Mouse (Mus musculus): ENCODE results near the gene Ndrg3. TPM values are rescaled to one million over a fixed set of nuclear protein-coding genes. Genes with fewer than 3 reads are reported as not detected.
A peak's percentile ranks its signal among the peaks of the same experiment; 100 is the strongest.

Ndrg3 gene
- polyA plus RNA-seq, 1 experiment from 2014 or later: 40.3 TPM

DNA sequence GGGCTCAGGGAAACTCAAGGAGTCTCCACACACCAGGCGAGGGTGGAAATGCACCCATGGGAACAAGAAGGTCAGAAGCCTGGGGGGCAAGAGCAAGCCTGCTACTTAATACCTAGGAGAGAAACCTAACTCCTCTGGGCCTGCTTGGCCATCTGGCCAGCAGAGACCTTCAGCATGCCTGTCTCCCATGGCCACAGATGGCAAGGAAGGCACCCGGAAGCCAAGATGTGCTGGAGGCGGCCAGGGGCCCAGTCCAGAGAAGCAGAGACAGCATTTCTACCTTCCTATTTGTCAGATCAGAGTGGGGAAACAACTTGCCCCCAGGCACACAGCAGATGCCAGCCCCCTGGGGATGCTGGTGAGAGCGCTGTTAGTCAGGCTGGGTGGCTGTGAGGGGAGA, 36.4 kb upstream of the Ndrg3 start:
- no peaks in the 10 kb centered on the region for H3K27me3 ChIP-seq (ENCODE audit: control insufficient read depth, insufficient read depth, low read length)
- DNase-seq (ENCODE audit: low spot score): no peak
- H3K27ac ChIP-seq (replicated peaks; ENCODE audit: low read depth, low read length): no peak overlapping the region
- peaks cover 63% of the 10 kb centered on the region for H3K36me3 ChIP-seq (ENCODE audit: control insufficient read depth, insufficient read depth, low read length)
- H3K9ac ChIP-seq (ENCODE audit: low read length): no peak overlapping the region
- H3K4me2 ChIP-seq (ENCODE audit: low read depth, severe bottlenecking): no peak overlapping the region
- ATAC-seq (ENCODE audit: insufficient number of reproducible peaks, low FRiP score, low TSS enrichment, low read depth): no peak
- WGBS: 93% methylated on average over 4 of the region's 4 CpGs
- no peaks in the 10 kb centered on the region for H3K4me1 ChIP-seq (ENCODE audit: control insufficient read depth, insufficient read depth, low read length)
- H3K4me3 ChIP-seq (ENCODE audit: low read depth, low read length): no peak overlapping the region
- H3K9me3 ChIP-seq (ENCODE audit: control insufficient read depth, low read length): no peaks in the 10 kb centered on the region; the same call in 1 of the 2 replicates

DNA sequence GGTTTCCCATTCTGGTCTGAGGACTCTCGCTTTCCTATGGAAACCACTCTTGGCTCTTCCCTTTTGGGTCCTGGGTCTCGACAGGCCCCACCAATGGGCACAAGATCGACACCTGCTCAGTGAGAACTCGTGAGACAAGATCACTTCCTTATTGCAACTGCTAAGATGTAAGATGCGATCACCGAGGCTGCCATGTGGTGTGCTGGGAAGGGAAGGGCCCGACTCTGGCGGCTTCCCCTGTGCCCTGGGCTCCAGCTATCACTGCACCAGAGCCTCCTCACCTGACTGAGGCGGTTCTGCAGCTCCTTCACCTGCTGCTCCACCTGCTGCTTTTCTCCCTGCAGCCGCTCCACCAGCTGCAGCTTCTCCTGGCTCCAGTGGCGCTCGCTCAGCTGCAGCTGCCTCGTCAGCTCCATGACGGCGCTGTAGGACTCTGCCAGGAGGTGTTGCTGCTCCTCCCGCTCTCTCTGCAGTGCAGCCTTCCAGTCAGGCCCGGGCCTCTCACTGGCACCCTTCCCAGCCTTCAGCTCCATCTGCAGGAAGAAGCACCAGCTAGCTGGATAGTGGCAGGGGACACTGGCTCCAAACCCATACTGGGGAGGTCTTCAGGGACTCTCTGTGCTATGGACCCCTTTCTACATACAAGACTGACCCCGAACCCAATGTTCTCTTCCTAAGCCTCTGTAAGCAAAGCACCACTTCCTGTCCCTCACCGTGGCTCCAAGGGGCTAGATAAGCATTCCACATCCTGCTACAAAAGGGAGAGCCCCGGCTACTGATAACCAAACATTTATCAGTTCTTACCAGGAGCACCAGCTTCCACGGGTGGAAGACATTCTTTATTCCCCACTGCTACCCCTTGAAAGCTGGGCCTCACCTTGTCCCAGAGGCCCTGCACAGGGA, 35.5 kb upstream of the Ndrg3 start:
- Histone ChIP-seq H3K36me3 (ENCODE audit: control insufficient read depth, insufficient read depth, low read length) (peaks cover 70% of the 10 kb centered on the region), H3K27me3 (ENCODE audit: control insufficient read depth, insufficient read depth, low read length) (no peaks in the 10 kb centered on the region), H3K9me3 (ENCODE audit: control insufficient read depth, low read length) (no peaks in the 10 kb centered on the region; the same call in 1 of the 2 replicates), H3K4me1 (ENCODE audit: control insufficient read depth, insufficient read depth, low read length) (no peaks in the 10 kb centered on the region), H3K4me3 (ENCODE audit: low read depth, low read length) (no peak overlapping the region), H3K27ac (replicated peaks; ENCODE audit: low read depth, low read length) (no peak overlapping the region), H3K4me2 (ENCODE audit: low read depth, severe bottlenecking) (no peak overlapping the region), H3K9ac (ENCODE audit: low read length) (no peak overlapping the region)
- no peak for ATAC-seq (ENCODE audit: insufficient number of reproducible peaks, low FRiP score, low TSS enrichment, low read depth)
- DNase-seq (ENCODE audit: low spot score): no peak
- WGBS: 91% methylated on average over 21 of the region's 21 CpGs

DNA sequence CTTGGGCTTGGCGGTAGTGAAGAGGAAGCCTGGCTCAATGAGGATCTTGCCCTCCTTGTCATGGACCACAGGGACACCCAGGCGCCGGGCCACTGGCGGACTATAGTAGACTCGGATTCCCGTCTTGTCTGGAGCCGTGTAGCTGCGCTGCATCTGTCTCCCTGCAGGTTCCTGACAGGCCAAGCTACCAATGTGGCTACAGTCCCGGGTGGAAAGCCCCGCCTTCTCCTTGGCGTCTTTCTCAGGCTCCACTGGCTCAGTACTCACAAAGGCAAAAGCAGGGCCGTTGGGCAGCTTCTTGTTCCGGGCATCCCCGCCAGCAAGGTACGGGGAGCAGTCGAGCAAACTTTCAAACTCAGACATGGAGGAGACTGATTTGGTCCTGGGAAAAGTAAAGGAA, 29.3 kb upstream of the Ndrg3 start:
- Histone ChIP-seq H3K9ac (ENCODE audit: low read length) (no peak overlapping the region), H3K4me1 (ENCODE audit: control insufficient read depth, insufficient read depth, low read length) (no peaks in the 10 kb centered on the region), H3K36me3 (ENCODE audit: control insufficient read depth, insufficient read depth, low read length) (peaks cover 70% of the 10 kb centered on the region), H3K9me3 (ENCODE audit: control insufficient read depth, low read length) (no peaks in the 10 kb centered on the region; the same call in 1 of the 2 replicates), H3K27me3 (ENCODE audit: control insufficient read depth, insufficient read depth, low read length) (no peaks in the 10 kb centered on the region), H3K27ac (replicated peaks; ENCODE audit: low read depth, low read length) (no peak overlapping the region), H3K4me3 (ENCODE audit: low read depth, low read length) (no peak overlapping the region), H3K4me2 (ENCODE audit: low read depth, severe bottlenecking) (no peak overlapping the region)
- DNase-seq (ENCODE audit: low spot score) (no peak), ATAC-seq (ENCODE audit: insufficient number of reproducible peaks, low FRiP score, low TSS enrichment, low read depth) (no peak)
- WGBS: 93% methylated on average over 16 of the region's 16 CpGs

DNA sequence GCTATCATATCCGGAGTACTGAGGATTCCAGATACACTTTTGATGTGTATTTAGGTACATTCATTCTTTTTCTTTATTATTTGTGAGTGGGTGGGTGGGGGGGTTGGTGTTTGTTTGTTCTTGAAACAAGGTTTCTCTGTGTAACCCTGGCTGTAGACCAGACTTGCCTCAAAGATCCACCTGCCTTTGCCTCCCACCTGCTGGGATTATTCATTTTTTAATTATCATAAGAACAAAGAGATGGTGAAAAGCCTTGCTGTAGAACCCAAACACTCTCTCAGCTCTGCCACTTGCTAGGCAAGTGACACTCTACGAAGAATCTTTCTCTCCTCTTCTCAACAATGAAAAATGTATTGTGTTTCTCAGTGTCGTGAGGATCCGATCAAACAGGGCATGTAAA, 27.4 kb upstream of the Ndrg3 start:
- WGBS: 94% methylated on average over 4 of the region's 4 CpGs
- H3K4me1 ChIP-seq (ENCODE audit: control insufficient read depth, insufficient read depth, low read length): no peaks in the 10 kb centered on the region
- no peak for ATAC-seq (ENCODE audit: insufficient number of reproducible peaks, low FRiP score, low TSS enrichment, low read depth)
- peaks cover 57% of the 10 kb centered on the region for H3K36me3 ChIP-seq (ENCODE audit: control insufficient read depth, insufficient read depth, low read length)
- DNase-seq (ENCODE audit: low spot score): no peak
- no peaks in the 10 kb centered on the region for H3K27me3 ChIP-seq (ENCODE audit: control insufficient read depth, insufficient read depth, low read length)
- H3K9ac ChIP-seq (ENCODE audit: low read length): no peak overlapping the region
- H3K4me2 ChIP-seq (ENCODE audit: low read depth, severe bottlenecking): no peak overlapping the region
- H3K27ac ChIP-seq (replicated peaks; ENCODE audit: low read depth, low read length): no peak overlapping the region
- no peak overlapping the region for H3K4me3 ChIP-seq (ENCODE audit: low read depth, low read length)
- H3K9me3 ChIP-seq (ENCODE audit: control insufficient read depth, low read length): no peaks in the 10 kb centered on the region

DNA sequence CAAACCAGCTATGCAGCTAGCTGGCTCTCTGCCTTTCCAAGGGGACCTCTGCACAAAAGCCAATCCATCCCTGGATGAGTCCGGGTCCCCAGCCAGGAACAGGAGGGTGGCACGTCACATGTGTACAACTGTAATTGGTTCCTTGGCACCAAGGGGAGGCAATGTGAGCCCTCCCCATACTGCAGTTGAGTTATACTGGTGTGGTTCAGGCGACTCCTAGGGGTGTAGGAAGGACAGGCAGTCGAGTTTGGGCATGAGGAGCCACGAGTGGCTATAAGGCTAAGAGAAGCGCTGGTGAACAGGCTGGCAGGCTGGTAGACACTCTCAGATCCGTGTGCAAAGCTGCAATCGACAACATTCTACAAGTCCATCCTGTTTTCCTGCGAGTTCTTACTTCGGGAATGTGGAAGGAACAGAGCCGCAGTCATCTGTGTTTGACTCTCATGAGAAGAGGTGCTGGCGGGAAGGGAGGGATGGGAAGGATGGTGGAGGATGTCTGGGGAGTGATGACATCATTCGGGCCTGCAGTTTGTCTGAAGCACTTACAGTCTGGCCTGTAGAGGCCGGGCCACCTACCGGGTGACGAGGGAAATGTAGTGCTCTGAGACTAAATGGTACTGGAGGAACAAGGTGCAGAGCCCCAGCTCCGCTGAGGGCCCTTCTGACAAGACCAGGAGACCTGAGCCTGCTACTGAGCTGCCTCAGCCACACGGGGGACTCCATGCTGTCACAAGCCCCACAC, 24.8 kb upstream of the Ndrg3 start:
- Histone ChIP-seq H3K4me3 (ENCODE audit: low read depth, low read length) (no peak overlapping the region), H3K27me3 (ENCODE audit: control insufficient read depth, insufficient read depth, low read length) (no peaks in the 10 kb centered on the region), H3K36me3 (ENCODE audit: control insufficient read depth, insufficient read depth, low read length) (peaks cover 41% of the 10 kb centered on the region), H3K4me2 (ENCODE audit: low read depth, severe bottlenecking) (no peak overlapping the region), H3K9me3 (ENCODE audit: control insufficient read depth, low read length) (no peaks in the 10 kb centered on the region), H3K4me1 (ENCODE audit: control insufficient read depth, insufficient read depth, low read length) (0 out of 2 replicates have a peak, but pooled peaks cover 3% of the 10 kb centered on the region), H3K27ac (replicated peaks; ENCODE audit: low read depth, low read length) (no peak overlapping the region), H3K9ac (ENCODE audit: low read length) (no peak overlapping the region)
- 0 out of 2 replicates have a peak, but pooled peaks have one; percentile 13 for ATAC-seq (ENCODE audit: insufficient number of reproducible peaks, low FRiP score, low TSS enrichment, low read depth)
- DNase-seq (ENCODE audit: low spot score): no peak
- 79% methylated on average over 18 of the region's 18 CpGs for WGBS

DNA sequence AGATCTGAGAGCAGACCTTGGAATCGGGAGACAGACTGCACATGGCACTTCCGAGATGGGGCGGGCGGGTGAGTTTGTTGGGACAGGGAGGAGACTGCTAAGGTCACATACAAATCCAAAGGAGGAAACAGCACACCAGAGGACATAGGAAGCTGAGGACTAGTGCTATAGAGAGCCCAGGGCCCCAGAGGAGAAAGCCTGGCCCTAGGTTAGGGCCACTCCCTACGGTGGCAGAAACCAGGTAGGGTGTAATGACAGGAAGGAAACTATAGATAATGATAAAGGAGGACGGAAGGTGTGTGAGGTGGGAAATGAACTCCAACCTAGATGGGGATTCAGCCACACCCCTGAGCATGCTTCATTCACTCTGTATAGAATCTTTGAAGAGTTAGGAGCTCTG, 20.5 kb upstream of the Ndrg3 start:
- no peaks in the 10 kb centered on the region for H3K9me3 ChIP-seq (ENCODE audit: control insufficient read depth, low read length)
- H3K4me2 ChIP-seq (ENCODE audit: low read depth, severe bottlenecking): no peak overlapping the region
- no peak for ATAC-seq (ENCODE audit: insufficient number of reproducible peaks, low FRiP score, low TSS enrichment, low read depth)
- no peak overlapping the region for H3K4me3 ChIP-seq (ENCODE audit: low read depth, low read length)
- no peak for DNase-seq (ENCODE audit: low spot score)
- peaks cover 11% of the 10 kb centered on the region for H3K36me3 ChIP-seq (ENCODE audit: control insufficient read depth, insufficient read depth, low read length)
- H3K9ac ChIP-seq (ENCODE audit: low read length): no peak overlapping the region
- 89% methylated on average over 6 of the region's 6 CpGs for WGBS
- H3K27me3 ChIP-seq (ENCODE audit: control insufficient read depth, insufficient read depth, low read length): no peaks in the 10 kb centered on the region
- H3K4me1 ChIP-seq (ENCODE audit: control insufficient read depth, insufficient read depth, low read length): peaks cover 18% of the 10 kb centered on the region
- no peak overlapping the region for H3K27ac ChIP-seq (replicated peaks; ENCODE audit: low read depth, low read length)

DNA sequence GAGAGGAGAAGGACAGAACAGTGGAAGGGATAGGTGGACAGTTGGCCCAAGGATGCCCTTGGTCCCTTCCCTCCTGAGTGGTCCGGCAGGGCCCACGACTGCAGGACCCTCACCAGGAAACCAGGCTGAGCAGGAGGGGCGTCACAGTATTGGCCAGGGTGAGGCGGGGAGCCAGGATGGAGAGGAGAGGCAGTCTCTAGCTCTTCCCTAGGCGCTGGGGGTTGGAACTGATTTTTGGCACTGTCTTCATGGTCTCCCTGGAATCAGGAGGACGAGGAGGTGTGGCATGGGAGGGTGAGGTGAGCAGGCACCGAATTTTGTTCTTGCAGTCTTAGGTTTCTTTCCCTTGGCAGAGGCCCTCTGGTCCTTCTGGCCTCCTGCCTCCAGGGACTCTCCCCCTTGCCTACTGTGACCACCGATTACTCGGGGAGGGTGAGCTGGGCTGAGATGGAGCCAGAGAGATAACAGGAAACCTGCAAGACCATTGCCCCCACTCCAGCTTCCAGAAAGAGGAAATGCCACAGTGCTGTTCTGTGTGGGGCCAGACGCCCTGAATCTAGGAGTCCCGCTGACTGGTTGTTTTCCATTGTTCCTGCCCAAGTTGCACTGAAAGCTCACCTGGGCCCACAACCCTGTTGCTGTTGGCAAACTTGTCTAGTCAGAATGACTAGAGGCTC, 18.9 kb upstream of the Ndrg3 start:
- Histone ChIP-seq H3K27ac (replicated peaks; ENCODE audit: low read depth, low read length) (0 out of 2 replicates have a peak overlapping the region, but pooled peaks have one; percentile 18), H3K9me3 (ENCODE audit: control insufficient read depth, low read length) (no peaks in the 10 kb centered on the region), H3K4me2 (ENCODE audit: low read depth, severe bottlenecking) (no peak overlapping the region), H3K9ac (ENCODE audit: low read length) (0 out of 2 replicates have a peak overlapping the region, but pooled peaks have one; percentile 40), H3K27me3 (ENCODE audit: control insufficient read depth, insufficient read depth, low read length) (no peaks in the 10 kb centered on the region), H3K4me3 (ENCODE audit: low read depth, low read length) (no peak overlapping the region), H3K36me3 (ENCODE audit: control insufficient read depth, insufficient read depth, low read length) (no peaks in the 10 kb centered on the region), H3K4me1 (ENCODE audit: control insufficient read depth, insufficient read depth, low read length) (peaks cover 20% of the 10 kb centered on the region)
- ATAC-seq (ENCODE audit: insufficient number of reproducible peaks, low FRiP score, low TSS enrichment, low read depth): no peak
- no peak for DNase-seq (ENCODE audit: low spot score)
- WGBS: 46% methylated on average over 11 of the region's 11 CpGs

DNA sequence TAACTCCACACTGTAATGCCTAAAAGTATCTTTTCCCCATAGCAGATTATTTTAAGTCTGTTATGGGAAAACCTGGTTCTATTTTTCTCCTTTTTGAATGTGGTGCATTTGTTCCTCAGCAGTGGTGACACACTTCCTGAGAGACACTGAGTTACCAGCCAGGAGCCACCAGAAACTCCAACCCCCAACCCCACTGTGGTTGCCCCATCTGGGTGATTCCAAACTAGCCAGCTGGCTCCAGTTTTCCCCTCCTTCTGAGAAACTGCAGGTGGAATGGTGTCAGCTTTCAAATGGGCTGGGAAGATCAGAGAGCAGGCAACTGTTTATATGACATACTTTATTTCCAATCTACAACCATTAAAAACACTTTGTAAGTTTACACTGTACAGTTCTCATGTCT, 18.3 kb upstream of the Ndrg3 start:
- H3K4me2 ChIP-seq (ENCODE audit: low read depth, severe bottlenecking): no peak overlapping the region
- H3K9me3 ChIP-seq (ENCODE audit: control insufficient read depth, low read length): no peaks in the 10 kb centered on the region
- H3K27ac ChIP-seq (replicated peaks; ENCODE audit: low read depth, low read length): no peak overlapping the region
- H3K4me3 ChIP-seq (ENCODE audit: low read depth, low read length): no peak overlapping the region
- DNase-seq (ENCODE audit: low spot score) (no peak), ATAC-seq (ENCODE audit: insufficient number of reproducible peaks, low FRiP score, low TSS enrichment, low read depth) (no peak)
- no peaks in the 10 kb centered on the region for H3K36me3 ChIP-seq (ENCODE audit: control insufficient read depth, insufficient read depth, low read length)
- H3K27me3 ChIP-seq (ENCODE audit: control insufficient read depth, insufficient read depth, low read length): no peaks in the 10 kb centered on the region
- no peak overlapping the region for H3K9ac ChIP-seq (ENCODE audit: low read length)
- peaks cover 21% of the 10 kb centered on the region for H3K4me1 ChIP-seq (ENCODE audit: control insufficient read depth, insufficient read depth, low read length)
